8 mouse cellular contexts compared by ENCODE assay signal in genomic region chr13:34993983-34994811, GRCm38 (mm10). TPM values are rescaled to one million over a fixed set of nuclear protein-coding genes. Genes with fewer than 3 reads are reported as not detected.
DNase-seq lines count a peak whose midpoint lies in the region; ATAC-seq and TF ChIP-seq lines count a peak whose summit lies in the region.

No protein-coding gene starts in this region.

- no peaks in the 10 kb centered on the region for H3K27me3 ChIP-seq in embryonic facial prominence, embryonic 13.5 days
- no peaks in the 10 kb centered on the region for H3K27me3 ChIP-seq in kidney, adult 2 months (replicated peaks; ENCODE audit: control insufficient read depth, insufficient read depth, low read length)
- H3K27me3 ChIP-seq in limb, embryonic 12.5 days: no peaks in the 10 kb centered on the region
- H3K27me3 ChIP-seq in midbrain, embryonic 15.5 days (replicated peaks): no peaks in the 10 kb centered on the region
- H3K27me3 ChIP-seq in spleen, adult 2 months (ENCODE audit: control insufficient read depth, insufficient read depth, low read length): no peaks in the 10 kb centered on the region

- peak; percentile 91 for TF ChIP-seq POLR2A in kidney, adult 2 months (IDR thresholded peaks at IDR 0.05; ENCODE audit: low read depth, low read length)
- TF ChIP-seq POLR2A in spleen, adult 2 months (IDR thresholded peaks at IDR 0.05; ENCODE audit: low read depth, low read length): no peak

- 1% methylated on average over 33 of the region's 33 CpGs for WGBS in embryonic facial prominence, embryonic 13.5 days
- WGBS in kidney, adult 2 months: 2% methylated on average over 33 of the region's 33 CpGs
- WGBS in limb, embryonic 12.5 days: under 1% methylated on average over 33 of the region's 33 CpGs
- under 1% methylated on average over 33 of the region's 33 CpGs for WGBS in midbrain, embryonic 15.5 days
- 1% methylated on average over 33 of the region's 33 CpGs for WGBS in spleen, adult 2 months

- H3K9ac ChIP-seq in embryonic facial prominence, embryonic 13.5 days: peak overlapping the region; percentile 86
- peak overlapping the region; percentile 80 for H3K9ac ChIP-seq in limb, embryonic 12.5 days (replicated peaks)
- peak overlapping the region; percentile 56 for H3K9ac ChIP-seq in midbrain, embryonic 15.5 days

- ATAC-seq in embryonic facial prominence, embryonic 13.5 days (ENCODE audit: insufficient number of reproducible peaks, insufficient read depth, low FRiP score, low TSS enrichment, low read depth): peak; percentile 93
- peak; percentile 97 for ATAC-seq in limb, embryonic 12.5 days (ENCODE audit: insufficient number of reproducible peaks, insufficient read depth, low FRiP score, low TSS enrichment, low read depth)
- ATAC-seq in midbrain, embryonic 15.5 days (replicated peaks): peak; percentile 95

- H3K4me1 ChIP-seq in embryonic facial prominence, embryonic 13.5 days: peaks cover 24% of the 10 kb centered on the region
- H3K4me1 ChIP-seq in kidney, adult 2 months (ENCODE audit: control insufficient read depth, insufficient read depth, low read length): peaks cover 25% of the 10 kb centered on the region
- peaks cover 11% of the 10 kb centered on the region for H3K4me1 ChIP-seq in limb, embryonic 12.5 days (replicated peaks)
- peaks cover 28% of the 10 kb centered on the region for H3K4me1 ChIP-seq in midbrain, embryonic 15.5 days
- peaks cover 2% of the 10 kb centered on the region; the same call in 1 of the 2 replicates for H3K4me1 ChIP-seq in spleen, adult 2 months (ENCODE audit: control insufficient read depth, insufficient read depth, insufficient read length)

- H3K4me2 ChIP-seq in embryonic facial prominence, embryonic 13.5 days: peak overlapping the region; percentile 72
- peak overlapping the region; percentile 65 for H3K4me2 ChIP-seq in limb, embryonic 12.5 days
- H3K4me2 ChIP-seq in midbrain, embryonic 15.5 days: peak overlapping the region; percentile 83

- peaks cover 14% of the 10 kb centered on the region for H3K36me3 ChIP-seq in embryonic facial prominence, embryonic 13.5 days
- peaks cover 4% of the 10 kb centered on the region for H3K36me3 ChIP-seq in kidney, adult 2 months (ENCODE audit: control insufficient read depth, insufficient read depth, low read length)
- H3K36me3 ChIP-seq in limb, embryonic 12.5 days: peaks cover 15% of the 10 kb centered on the region
- H3K36me3 ChIP-seq in midbrain, embryonic 15.5 days (replicated peaks): 0 out of 2 replicates have a peak, but pooled peaks cover 5% of the 10 kb centered on the region
- H3K36me3 ChIP-seq in spleen, adult 2 months (ENCODE audit: control insufficient read depth, insufficient read depth, low read length): peaks cover 3% of the 10 kb centered on the region; the same call in 1 of the 2 replicates

- DNase-seq in 3134 (ENCODE audit: extremely low read depth, insufficient read length, low spot score): peak; percentile 97
- DNase-seq in adrenal gland, postnatal 36 days: peak; percentile 97 to 99
- DNase-seq in heart, adult 18-20 months: peak; percentile 98 to 99
- DNase-seq in kidney, adult 2 months: peak; percentile 99
- DNase-seq in spleen, adult 2 months (ENCODE audit: low read depth in 1 of 2, low spot score in 2 of 2): peak; percentile 56 to 89

- TF ChIP-seq CTCF in kidney, adult 2 months (conservative IDR thresholded peaks at IDR 0.05; ENCODE audit: insufficient read depth, insufficient read length, low read depth, low read length): no peak
- no peak for TF ChIP-seq CTCF in spleen, adult 2 months (IDR thresholded peaks at IDR 0.05; ENCODE audit: extremely low read depth, insufficient read depth, insufficient read length, insufficient replicate concordance)

- H3K9me3 ChIP-seq in embryonic facial prominence, embryonic 13.5 days: no peaks in the 10 kb centered on the region
- no peaks in the 10 kb centered on the region for H3K9me3 ChIP-seq in limb, embryonic 12.5 days
- H3K9me3 ChIP-seq in midbrain, embryonic 15.5 days: no peaks in the 10 kb centered on the region

- peak overlapping the region; percentile 88 for H3K27ac ChIP-seq in embryonic facial prominence, embryonic 13.5 days
- H3K27ac ChIP-seq in kidney, adult 2 months (ENCODE audit: insufficient read depth, low read depth, low read length): peak overlapping the region; percentile 91
- peak overlapping the region; percentile 86 for H3K27ac ChIP-seq in limb, embryonic 12.5 days
- peak overlapping the region; percentile 76 for H3K27ac ChIP-seq in midbrain, embryonic 15.5 days
- peak overlapping the region; percentile 57; the same call in 1 of the 2 replicates for H3K27ac ChIP-seq in spleen, adult 2 months (ENCODE audit: insufficient read depth, low read length)

- peak overlapping the region; percentile 68 for H3K4me3 ChIP-seq in embryonic facial prominence, embryonic 13.5 days
- H3K4me3 ChIP-seq in kidney, adult 2 months (ENCODE audit: insufficient read depth, low read depth, low read length): peak overlapping the region; percentile 75
- peak overlapping the region; percentile 65 for H3K4me3 ChIP-seq in limb, embryonic 12.5 days (replicated peaks)
- peak overlapping the region; percentile 56 for H3K4me3 ChIP-seq in midbrain, embryonic 15.5 days
- peak overlapping the region; percentile 79 for H3K4me3 ChIP-seq in spleen, adult 2 months (ENCODE audit: extremely low read depth, insufficient read depth, insufficient read length)

RNA-seq across cellular contexts. Expression of gene Eci3, which starts 30.6 kb away (rescaled TPM):
- 1 to 10 TPM; 2.0 to 2.1 TPM for total RNA-seq in adrenal gland, postnatal 36 days (2021)
- polyA plus RNA-seq in embryonic facial prominence, embryonic 13.5 days (2015; fragmentation: Nextera tagmentation; extraction: Ambion mirVana): 1.00 and 1.7 TPM in 2 replicates
- 1 to 10 TPM; 3.0 to 3.1 TPM for total RNA-seq in heart, adult 18-20 months (2021)
- 106 and 129 TPM in 2 replicates for polyA plus RNA-seq in kidney, adult 2 months (2012; rRNA removed)
- polyA plus RNA-seq in limb, embryonic 12.5 days (2016; fragmentation: Nextera tagmentation; extraction: Ambion mirVana): 0.22 and 0.73 TPM in 2 replicates
- polyA plus RNA-seq in midbrain, embryonic 15.5 days (2015; fragmentation: Nextera tagmentation; extraction: Ambion mirVana): 0.25 and 0.34 TPM in 2 replicates
- polyA plus RNA-seq in spleen, adult 2 months (2012; rRNA removed): 0.07 TPM in 1 of 2 replicates, not detected in the other

RNA-seq across cellular contexts. Expression of gene Eci2, which starts 32.7 kb away (rescaled TPM):
- total RNA-seq in adrenal gland, postnatal 36 days (2021): 100 to 1,000 TPM; 110 to 129 TPM
- polyA plus RNA-seq in embryonic facial prominence, embryonic 13.5 days (2015; fragmentation: Nextera tagmentation; extraction: Ambion mirVana): 145 and 146 TPM in 2 replicates
- total RNA-seq in heart, adult 18-20 months (2021): 100 to 1,000 TPM; 246 to 250 TPM
- 76.2 and 82.5 TPM in 2 replicates for polyA plus RNA-seq in kidney, adult 2 months (2012; rRNA removed)
- 134 and 140 TPM in 2 replicates for polyA plus RNA-seq in limb, embryonic 12.5 days (2016; fragmentation: Nextera tagmentation; extraction: Ambion mirVana)
- 92.6 and 101 TPM in 2 replicates for polyA plus RNA-seq in midbrain, embryonic 15.5 days (2015; fragmentation: Nextera tagmentation; extraction: Ambion mirVana)
- 15.0 and 16.0 TPM in 2 replicates for polyA plus RNA-seq in spleen, adult 2 months (2012; rRNA removed)

Comparison
In these comparisons a context has a peak if more than half of its experiments do, and no peak if none do; other contexts are left out.
1. Peak in every context shown above with its lines: DNase-seq, ATAC-seq, H3K4me3 ChIP-seq and H3K27ac ChIP-seq.
2. RNA of gene Eci3, which starts 30.6 kb away (polyA plus RNA-seq): 106 to 129 TPM in kidney, adult 2 months; 1.00 to 1.7 TPM in embryonic facial prominence, embryonic 13.5 days, 0.22 to 0.73 TPM in limb, embryonic 12.5 days, 0.25 to 0.34 TPM in midbrain, embryonic 15.5 days and 0.07 TPM in spleen, adult 2 months; every median in the first group is over 10 times any median in the second.